Mouse (Mus musculus): ENCODE results near the gene Pgbd1. TPM values are rescaled to one million over a fixed set of nuclear protein-coding genes. Genes with fewer than 3 reads are reported as not detected.

Pgbd1 gene
- polyA plus RNA-seq, 1 experiment from 2014 or later: 0.97 TPM

DNA sequence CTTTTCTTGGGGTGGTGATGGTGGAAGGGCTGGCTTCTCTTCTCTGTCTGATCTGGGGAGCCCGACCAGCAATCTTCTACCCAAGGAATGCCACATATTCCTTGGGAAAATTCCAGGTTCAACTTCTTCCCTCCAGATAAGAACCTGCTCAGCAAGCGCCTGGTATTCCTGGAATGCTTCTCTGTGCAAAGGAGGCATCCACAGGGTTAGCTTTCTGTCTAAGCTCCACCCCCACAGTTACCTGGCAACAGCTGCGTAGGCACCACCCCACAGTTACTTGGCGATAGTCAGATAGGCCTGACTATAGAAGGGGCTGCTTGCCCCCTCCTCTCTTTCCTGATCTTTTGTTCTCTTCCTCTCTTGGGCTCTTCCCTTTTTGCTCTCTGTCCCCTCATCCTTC, 15.5 kb upstream of the Pgbd1 start:
- WGBS (ENCODE audit: insufficient replicate concordance): 22% methylated on average over 4 of the region's 4 CpGs
- ATAC-seq (ENCODE audit: low read depth): no peak
- no peak overlapping the region for H3K9ac ChIP-seq (ENCODE audit: low read depth, low read length)

DNA sequence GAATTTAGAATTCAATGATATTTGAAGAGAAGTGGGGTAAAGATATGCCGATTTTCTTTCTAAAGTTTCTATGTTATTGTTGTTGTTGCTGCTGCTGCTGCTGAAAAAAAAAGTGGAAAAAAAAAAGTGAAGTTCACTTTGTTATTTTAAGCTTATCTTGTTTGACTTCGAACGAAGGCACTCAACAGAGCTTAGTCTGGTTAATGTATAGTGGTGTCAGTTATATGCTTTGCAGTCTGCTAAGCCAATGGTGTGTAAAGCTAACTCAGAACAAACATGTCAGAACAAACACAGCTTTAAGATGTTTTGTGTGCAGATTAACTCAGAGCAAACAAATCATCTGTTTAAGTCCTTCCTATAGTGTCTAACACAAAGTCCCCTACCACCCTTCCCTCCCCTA, 13.3 kb upstream of the Pgbd1 start:
- no peak overlapping the region for H3K4me3 ChIP-seq (ENCODE audit: low read depth, low read length)

More for the DNA sequence above, 15.5 kb upstream of the Pgbd1 start:
- Histone ChIP-seq H3K4me3 (ENCODE audit: low read depth, low read length) (no peak overlapping the region), H3K4me1 (ENCODE audit: control insufficient read depth, low read depth, low read length) (no peaks in the 10 kb centered on the region), H3K36me3 (ENCODE audit: control insufficient read depth, insufficient read depth) (no peaks in the 10 kb centered on the region), H3K9me3 (replicated peaks; ENCODE audit: control insufficient read depth, low read length) (no peaks in the 10 kb centered on the region), H3K27me3 (ENCODE audit: control insufficient read depth, insufficient read depth, low read depth, low read length) (no peaks in the 10 kb centered on the region; the same call in 1 of the 2 replicates), H3K4me2 (ENCODE audit: low read depth, low read length) (no peak overlapping the region), H3K27ac (ENCODE audit: low read length) (no peak overlapping the region)

DNA sequence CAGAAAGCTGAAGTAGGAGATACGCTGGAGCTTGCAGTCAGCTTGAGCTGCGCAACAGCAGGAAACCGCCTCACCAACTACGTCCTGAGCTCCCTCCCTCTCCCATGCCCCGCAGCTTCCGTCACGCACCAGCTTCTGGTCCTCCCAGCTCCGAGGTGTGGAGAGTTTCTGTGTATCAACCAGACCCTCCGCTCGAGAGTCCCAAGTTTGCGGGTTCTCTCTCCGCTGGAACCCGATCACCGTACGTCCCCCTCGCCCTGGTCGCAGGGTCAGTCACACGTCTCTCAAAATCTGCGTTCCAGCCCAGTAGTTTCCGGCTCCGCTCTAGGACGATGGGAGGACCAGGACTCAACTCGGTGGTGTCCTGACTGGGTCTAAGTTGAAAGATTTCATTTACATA, 12.6 kb upstream of the Pgbd1 start, which contains the start of gene Zscan26:
Gene Zscan26 (minus strand): TSS at position 282 of the 400 bp plus-strand sequence.
- peak; percentile 75 for ATAC-seq (ENCODE audit: low read depth)
- WGBS (ENCODE audit: insufficient replicate concordance): under 1% methylated on average over 23 of the region's 23 CpGs
- H3K4me2 ChIP-seq (ENCODE audit: low read depth, low read length): peak within 1 kb of the TSS; percentile 64

More for the DNA sequence above, 13.3 kb upstream of the Pgbd1 start:
- peak; percentile 80 for ATAC-seq (ENCODE audit: low read depth)
- H3K36me3 ChIP-seq (ENCODE audit: control insufficient read depth, insufficient read depth): no peaks in the 10 kb centered on the region
- H3K9ac ChIP-seq (ENCODE audit: low read depth, low read length): no peak overlapping the region
- H3K4me1 ChIP-seq (ENCODE audit: control insufficient read depth, low read depth, low read length): no peaks in the 10 kb centered on the region; the same call in 1 of the 2 replicates
- H3K27me3 ChIP-seq (ENCODE audit: control insufficient read depth, insufficient read depth, low read depth, low read length): no peaks in the 10 kb centered on the region; the same call in 1 of the 2 replicates
- peak overlapping the region; percentile 64; the same call in 1 of the 2 replicates for H3K4me2 ChIP-seq (ENCODE audit: low read depth, low read length)
- H3K27ac ChIP-seq (ENCODE audit: low read length): peak overlapping the region; percentile 37
- no peaks in the 10 kb centered on the region for H3K9me3 ChIP-seq (replicated peaks; ENCODE audit: control insufficient read depth, low read length)
- 51% methylated on average over 3 of the region's 3 CpGs for WGBS (ENCODE audit: insufficient replicate concordance)

DNA sequence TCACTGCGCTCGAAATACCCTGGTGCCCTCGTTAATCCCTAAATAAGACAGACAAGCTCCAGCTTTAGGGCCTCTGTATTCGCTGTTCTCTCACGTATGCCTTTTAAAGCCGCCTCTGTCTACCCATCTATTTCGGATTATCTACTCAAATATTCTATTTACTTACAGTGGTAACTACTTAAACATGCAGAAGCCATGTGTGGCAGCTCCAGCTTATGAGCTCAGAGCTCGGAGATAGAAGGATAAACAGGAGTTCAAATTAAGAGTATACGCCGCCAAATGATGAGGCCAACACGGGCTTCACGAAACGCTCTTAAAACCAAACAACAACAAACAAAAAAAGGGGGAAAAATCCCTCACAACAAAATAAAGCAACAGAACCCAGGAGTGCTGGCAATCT, 12.2 kb upstream of the Pgbd1 start:
- H3K9ac ChIP-seq (ENCODE audit: low read depth, low read length): peak overlapping the region; percentile 63
- peak overlapping the region; percentile 64 for H3K4me2 ChIP-seq (ENCODE audit: low read depth, low read length)
- no peaks in the 10 kb centered on the region for H3K9me3 ChIP-seq (replicated peaks; ENCODE audit: control insufficient read depth, low read length)
- H3K36me3 ChIP-seq (ENCODE audit: control insufficient read depth, insufficient read depth): no peaks in the 10 kb centered on the region
- 2% methylated on average over 13 of the region's 13 CpGs for WGBS (ENCODE audit: insufficient replicate concordance)
- H3K4me3 ChIP-seq (ENCODE audit: low read depth, low read length): peak overlapping the region; percentile 72
- ATAC-seq (ENCODE audit: low read depth): no peak
- H3K27me3 ChIP-seq (ENCODE audit: control insufficient read depth, insufficient read depth, low read depth, low read length): no peaks in the 10 kb centered on the region; the same call in 1 of the 2 replicates
- H3K4me1 ChIP-seq (ENCODE audit: control insufficient read depth, low read depth, low read length): peaks cover 1% of the 10 kb centered on the region
- H3K27ac ChIP-seq (ENCODE audit: low read length): peak overlapping the region; percentile 71

More for the DNA sequence above, 12.6 kb upstream of the Pgbd1 start, which contains the start of gene Zscan26:
- Histone ChIP-seq H3K9me3 (replicated peaks; ENCODE audit: control insufficient read depth, low read length) (no peaks in the 10 kb centered on the region), H3K27me3 (ENCODE audit: control insufficient read depth, insufficient read depth, low read depth, low read length) (no peaks in the 10 kb centered on the region; the same call in 1 of the 2 replicates), H3K27ac (ENCODE audit: low read length) (peak within 1 kb of the TSS; percentile 71), H3K9ac (ENCODE audit: low read depth, low read length) (peak within 1 kb of the TSS; percentile 63), H3K4me3 (ENCODE audit: low read depth, low read length) (peak within 1 kb of the TSS; percentile 72), H3K36me3 (ENCODE audit: control insufficient read depth, insufficient read depth) (no peaks in the 10 kb centered on the region), H3K4me1 (ENCODE audit: control insufficient read depth, low read depth, low read length) (no peaks in the 10 kb centered on the region; the same call in 1 of the 2 replicates)

DNA sequence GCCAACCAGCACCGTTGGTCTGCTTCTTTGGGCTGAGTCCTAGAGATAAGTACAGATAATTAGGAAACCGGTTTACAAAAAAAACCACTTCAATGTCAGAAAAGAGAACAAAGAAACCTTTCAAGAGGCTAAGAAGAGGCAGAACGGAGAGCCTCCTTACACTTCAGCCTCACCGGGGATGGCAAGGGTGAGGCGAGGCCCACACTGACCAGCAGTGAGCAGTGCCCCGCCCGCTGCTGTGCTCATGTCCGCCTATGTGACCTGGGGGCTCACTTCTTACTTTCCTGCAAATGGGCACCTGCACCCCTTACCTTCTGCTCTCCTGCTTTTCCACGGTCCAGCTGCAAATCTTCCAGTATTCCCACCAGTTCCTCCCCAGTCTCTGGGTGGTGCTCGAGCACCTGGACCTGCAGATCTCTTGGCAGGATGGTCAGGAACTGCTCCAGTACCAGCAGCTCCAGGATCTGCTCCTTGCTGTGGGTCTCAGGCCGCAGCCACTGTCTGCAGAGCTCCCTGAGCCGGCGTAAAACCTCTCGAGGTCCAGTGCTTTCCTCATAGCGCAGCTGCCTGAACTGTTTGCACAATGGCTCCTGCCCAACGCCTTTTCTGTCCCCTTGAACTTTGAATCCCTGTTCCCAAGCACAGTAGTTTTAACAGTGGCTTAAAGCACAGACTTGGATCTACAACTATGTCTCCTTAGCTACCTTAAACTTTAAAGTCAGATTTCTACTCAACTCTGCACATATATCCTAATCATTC, 7.2 kb upstream of the Pgbd1 start:
- H3K9ac ChIP-seq (ENCODE audit: low read depth, low read length): no peak overlapping the region
- H3K4me1 ChIP-seq (ENCODE audit: control insufficient read depth, low read depth, low read length): peaks cover 4% of the 10 kb centered on the region
- peak overlapping the region; percentile 51 for H3K27ac ChIP-seq (ENCODE audit: low read length)
- H3K36me3 ChIP-seq (ENCODE audit: control insufficient read depth, insufficient read depth): peaks cover 9% of the 10 kb centered on the region; the same call in 1 of the 2 replicates
- H3K9me3 ChIP-seq (replicated peaks; ENCODE audit: control insufficient read depth, low read length): no peaks in the 10 kb centered on the region
- no peak overlapping the region for H3K4me2 ChIP-seq (ENCODE audit: low read depth, low read length)
- WGBS (ENCODE audit: insufficient replicate concordance): 72% methylated on average over 16 of the region's 16 CpGs
- no peaks in the 10 kb centered on the region for H3K27me3 ChIP-seq (ENCODE audit: control insufficient read depth, insufficient read depth, low read depth, low read length)
- H3K4me3 ChIP-seq (ENCODE audit: low read depth, low read length): no peak overlapping the region
- peak; percentile 66 for ATAC-seq (ENCODE audit: low read depth)

DNA sequence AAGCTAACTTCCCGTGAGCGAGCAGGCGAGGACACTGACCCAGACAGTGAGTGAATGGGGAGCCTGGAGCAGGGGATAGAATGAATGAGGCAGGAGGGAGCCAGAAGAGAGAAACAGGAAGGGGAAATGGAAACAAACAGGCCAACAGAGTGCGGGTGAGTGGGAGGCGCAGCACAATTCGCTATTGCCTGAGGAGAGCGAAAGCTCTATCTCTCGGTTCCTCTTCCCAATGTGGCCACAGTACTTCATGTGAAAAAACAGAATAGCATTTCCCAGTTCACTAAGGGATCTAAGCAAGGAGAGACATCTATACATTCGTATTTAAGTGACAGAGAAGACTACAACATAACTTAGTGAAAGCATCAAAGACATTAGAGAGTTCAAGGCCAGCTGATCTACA, 5.9 kb upstream of the Pgbd1 start:
- peaks cover 9% of the 10 kb centered on the region; the same call in 1 of the 2 replicates for H3K36me3 ChIP-seq (ENCODE audit: control insufficient read depth, insufficient read depth)
- 78% methylated on average over 9 of the region's 9 CpGs for WGBS (ENCODE audit: insufficient replicate concordance)

DNA sequence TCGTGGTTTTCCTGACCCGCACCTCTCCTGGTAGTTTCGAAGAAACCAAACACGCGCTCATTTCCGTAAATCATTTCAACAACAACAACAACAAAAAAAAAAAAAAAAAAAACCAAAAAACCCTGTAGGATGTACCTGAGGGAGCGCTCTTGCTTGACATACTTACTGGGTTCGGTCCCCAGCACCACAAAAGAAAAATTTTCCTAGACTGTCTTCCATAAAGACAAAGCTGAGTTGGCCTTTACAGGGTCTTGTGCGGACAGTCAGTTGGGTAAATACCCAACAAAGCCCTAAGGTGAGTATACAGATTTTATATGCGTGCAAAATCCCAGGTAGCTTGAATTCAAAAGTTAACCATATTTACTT, 332 bp upstream of the Pgbd1 start:
- H3K4me2 ChIP-seq (ENCODE audit: low read depth, low read length): peak overlapping the region; percentile 79
- H3K4me1 ChIP-seq (ENCODE audit: control insufficient read depth, low read depth, low read length): peaks cover 8% of the 10 kb centered on the region
- H3K9ac ChIP-seq (ENCODE audit: low read depth, low read length): peak overlapping the region; percentile 73
- peak overlapping the region; percentile 83 for H3K27ac ChIP-seq (ENCODE audit: low read length)
- 0 out of 2 replicates have a peak, but pooled peaks have one; percentile 4 for ATAC-seq (ENCODE audit: low read depth)
- H3K9me3 ChIP-seq (replicated peaks; ENCODE audit: control insufficient read depth, low read length): no peaks in the 10 kb centered on the region
- H3K36me3 ChIP-seq (ENCODE audit: control insufficient read depth, insufficient read depth): peaks cover 6% of the 10 kb centered on the region; the same call in 1 of the 2 replicates
- H3K4me3 ChIP-seq (ENCODE audit: low read depth, low read length): peak overlapping the region; percentile 73
- H3K27me3 ChIP-seq (ENCODE audit: control insufficient read depth, insufficient read depth, low read depth, low read length): no peaks in the 10 kb centered on the region
- WGBS (ENCODE audit: insufficient replicate concordance): 20% methylated on average over 10 of the region's 10 CpGs

More for the DNA sequence above, 5.9 kb upstream of the Pgbd1 start:
- Histone ChIP-seq H3K4me2 (ENCODE audit: low read depth, low read length) (no peak overlapping the region), H3K9me3 (replicated peaks; ENCODE audit: control insufficient read depth, low read length) (no peaks in the 10 kb centered on the region), H3K27me3 (ENCODE audit: control insufficient read depth, insufficient read depth, low read depth, low read length) (no peaks in the 10 kb centered on the region), H3K9ac (ENCODE audit: low read depth, low read length) (no peak overlapping the region), H3K4me3 (ENCODE audit: low read depth, low read length) (no peak overlapping the region), H3K4me1 (ENCODE audit: control insufficient read depth, low read depth, low read length) (peaks cover 4% of the 10 kb centered on the region), H3K27ac (ENCODE audit: low read length) (no peak overlapping the region)
- no peak for ATAC-seq (ENCODE audit: low read depth)

DNA sequence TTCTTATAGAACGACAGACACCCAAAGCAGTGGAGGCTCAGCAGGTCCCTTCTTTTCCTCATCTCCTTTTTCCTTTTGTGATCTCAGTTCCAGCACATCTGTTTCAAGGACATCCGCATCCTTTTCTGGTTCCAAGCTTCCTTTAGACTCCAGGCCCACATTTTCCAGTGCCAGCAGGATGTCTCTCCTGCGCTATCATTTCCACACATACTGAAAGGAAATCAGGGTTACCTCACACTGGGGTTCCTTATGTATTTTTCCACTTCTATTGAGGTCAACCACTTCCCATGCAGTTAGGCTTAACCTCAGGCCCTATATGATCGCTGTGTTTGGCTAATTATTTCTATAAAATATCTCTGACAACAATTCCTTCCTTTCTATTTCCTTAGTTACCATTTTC, 5.4 kb downstream of the Pgbd1 start:
- Histone ChIP-seq H3K4me3 (ENCODE audit: low read depth, low read length) (no peak overlapping the region), H3K9ac (ENCODE audit: low read depth, low read length) (no peak overlapping the region), H3K9me3 (replicated peaks; ENCODE audit: control insufficient read depth, low read length) (no peaks in the 10 kb centered on the region), H3K27me3 (ENCODE audit: control insufficient read depth, insufficient read depth, low read depth, low read length) (no peaks in the 10 kb centered on the region), H3K27ac (ENCODE audit: low read length) (no peak overlapping the region), H3K4me1 (ENCODE audit: control insufficient read depth, low read depth, low read length) (peaks cover 6% of the 10 kb centered on the region), H3K36me3 (ENCODE audit: control insufficient read depth, insufficient read depth) (no peaks in the 10 kb centered on the region), H3K4me2 (ENCODE audit: low read depth, low read length) (no peak overlapping the region)
- 70% methylated on average over 4 of the region's 4 CpGs for WGBS (ENCODE audit: insufficient replicate concordance)
- ATAC-seq (ENCODE audit: low read depth): no peak

DNA sequence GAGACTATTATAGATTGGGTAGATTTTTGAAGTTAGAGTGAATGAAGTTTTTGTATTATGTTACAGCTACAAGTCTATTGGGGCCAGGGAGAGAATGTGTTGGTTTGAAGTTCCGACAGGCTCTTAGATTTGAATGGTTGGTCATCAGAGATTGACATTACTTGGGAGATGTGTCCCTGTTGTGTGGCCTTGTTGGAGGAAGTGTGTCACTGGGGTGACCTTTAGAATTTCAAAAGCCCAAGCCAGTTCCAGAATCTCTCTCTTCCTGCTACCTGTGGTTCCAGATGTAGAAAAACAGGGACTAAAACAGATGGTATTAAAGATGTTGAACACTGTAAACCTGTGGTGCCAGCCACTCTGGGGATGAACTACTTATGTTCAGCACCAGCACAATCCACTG, 13.2 kb downstream of the Pgbd1 start:
- Histone ChIP-seq H3K4me2 (ENCODE audit: low read depth, low read length) (no peak overlapping the region), H3K36me3 (ENCODE audit: control insufficient read depth, insufficient read depth) (no peaks in the 10 kb centered on the region), H3K9ac (ENCODE audit: low read depth, low read length) (no peak overlapping the region), H3K9me3 (replicated peaks; ENCODE audit: control insufficient read depth, low read length) (no peaks in the 10 kb centered on the region), H3K27me3 (ENCODE audit: control insufficient read depth, insufficient read depth, low read depth, low read length) (no peaks in the 10 kb centered on the region), H3K27ac (ENCODE audit: low read length) (no peak overlapping the region), H3K4me1 (ENCODE audit: control insufficient read depth, low read depth, low read length) (peaks cover 8% of the 10 kb centered on the region), H3K4me3 (ENCODE audit: low read depth, low read length) (no peak overlapping the region)
- no peak for ATAC-seq (ENCODE audit: low read depth)
- 86% methylated on average over 1 of the region's 1 CpGs for WGBS (ENCODE audit: insufficient replicate concordance)
